Mouse (Mus musculus): ENCODE results near the gene Sec62.

GRCm38 (mm10) chr3:30869995-30870394 is 77.3 kb downstream of the Sec62 start:
- TF ChIP-seq TAL1 (IDR thresholded peaks at IDR 0.05; ENCODE audit: low read length) (no peak), GATA1 (IDR thresholded peaks at IDR 0.05; ENCODE audit: low read length) (no peak)

Measured in erythroblast, embryonic 14.5 days (primary cell).